24 mouse cellular contexts compared by ENCODE assay signal in genomic region chr2:65870919-65871582, GRCm38 (mm10). TPM values are rescaled to one million over a fixed set of nuclear protein-coding genes. Genes with fewer than 3 reads are reported as not detected.
DNase-seq lines count a peak whose midpoint lies in the region; ATAC-seq and TF ChIP-seq lines count a peak whose summit lies in the region.
"Had no signal": no experiment of that assay in that cellular context is flagged by ENCODE, and none has a peak within 500 bp of the region (broad histone marks: within the 10 kb centered on the region; RNA-seq: fewer than 3 reads in every experiment).

No protein-coding gene starts in this region.

- H3K4me2 ChIP-seq in lung, embryonic 14.5 days = no peak overlapping the region
- H3K4me2 ChIP-seq: hindbrain, embryonic 13.5 days; liver, embryonic 11.5 days; neural tube, embryonic 13.5 days had no signal

- WGBS in lung, embryonic 14.5 days = 49% methylated on average over 12 of the region's 12 CpGs
- WGBS in heart, embryonic 10.5 days = 71% methylated on average over 12 of the region's 12 CpGs

- TF ChIP-seq CTCF in lung, embryonic 14.5 days (IDR thresholded peaks at IDR 0.05; ENCODE audit: low read depth) = no peak
- no peak for TF ChIP-seq CTCF in E14TG2a.4 (conservative IDR thresholded peaks at IDR 0.05; ENCODE audit: low read length)
- no peak for TF ChIP-seq CTCF in left cerebral cortex, adult 2 months (IDR thresholded peaks at IDR 0.05)

- peak; percentile 55 for DNase-seq in lung, embryonic 14.5 days
- DNase-seq in lung, postnatal 14 days = no peak
- peak; percentile 18 for DNase-seq in ZHBTc4 (ENCODE audit: low read depth, low spot score)
- DNase-seq in testis, postnatal 10 days (ENCODE audit: low spot score) = peak; percentile 65
- DNase-seq in left cerebral cortex, adult 2 months (ENCODE audit: extremely low spot score in 1 of 2, low spot score in 2 of 2) = no peak
- DNase-seq in heart, embryonic 10.5 days (ENCODE audit: low spot score) = no peak
- DNase-seq: adrenal gland, adult 2 months; cerebellum, adult 11 months; gastrocnemius, postnatal 25 days; heart, postnatal 10 days; kidney, adult 18-20 months; kidney, postnatal 10 days; lung, adult 2 months; right cerebral cortex, postnatal 14 days; thymus, postnatal 4 days had no signal

- H3K9ac ChIP-seq in lung, embryonic 14.5 days = no peak overlapping the region
- H3K9ac ChIP-seq: hindbrain, embryonic 13.5 days; neural tube, embryonic 13.5 days had no signal

- H3K36me3 ChIP-seq in lung, embryonic 14.5 days (ENCODE audit: insufficient read depth) = no peaks in the 10 kb centered on the region
- no peaks in the 10 kb centered on the region for H3K36me3 ChIP-seq in E14TG2a.4 (ENCODE audit: insufficient read depth, low read length)
- H3K36me3 ChIP-seq in heart, embryonic 10.5 days = no peaks in the 10 kb centered on the region

- H3K4me3 ChIP-seq in lung, embryonic 14.5 days (ENCODE audit: low read depth, low read length) = no peak overlapping the region
- H3K4me3 ChIP-seq in E14TG2a.4 (replicated peaks; ENCODE audit: low read length) = peak overlapping the region; percentile 45; the same call in 1 of the 2 replicates
- H3K4me3 ChIP-seq in left cerebral cortex, adult 2 months = no peak overlapping the region
- no peak overlapping the region for H3K4me3 ChIP-seq in heart, embryonic 10.5 days
- H3K4me3 ChIP-seq: erythroblast, embryonic 14.5 days; hindbrain, embryonic 13.5 days; layer of hippocampus, adult 2 months; limb, embryonic 10.5 days; neural tube, embryonic 13.5 days had no signal

- intact Hi-C loops in left cerebral cortex, adult 2 months (cut with DNase I) = no loop called here

- no peaks in the 10 kb centered on the region for H3K9me3 ChIP-seq in lung, embryonic 14.5 days (ENCODE audit: low read depth, low read length)
- H3K9me3 ChIP-seq in E14TG2a.4 (ENCODE audit: low read length) = no peaks in the 10 kb centered on the region
- no peaks in the 10 kb centered on the region for H3K9me3 ChIP-seq in heart, embryonic 10.5 days
- H3K9me3 ChIP-seq: hindbrain, embryonic 13.5 days; limb, embryonic 10.5 days; neural tube, embryonic 13.5 days had no signal

- ATAC-seq in lung, embryonic 14.5 days (ENCODE audit: insufficient read depth) = peak; percentile 24; the same call in 1 of the 2 replicates
- ATAC-seq: Patski had no signal

- no peak overlapping the region for H3K27ac ChIP-seq in lung, embryonic 14.5 days (ENCODE audit: low read depth)
- no peak overlapping the region for H3K27ac ChIP-seq in left cerebral cortex, adult 2 months
- H3K27ac ChIP-seq in heart, embryonic 10.5 days = no peak overlapping the region
- H3K27ac ChIP-seq: hindbrain, embryonic 13.5 days; layer of hippocampus, adult 2 months; limb, embryonic 10.5 days; macrophage; neural tube, embryonic 13.5 days had no signal

- no peaks in the 10 kb centered on the region for H3K27me3 ChIP-seq in lung, embryonic 14.5 days (ENCODE audit: insufficient read depth, low read length)
- H3K27me3 ChIP-seq in E14TG2a.4 (ENCODE audit: insufficient read depth, low read length) = no peaks in the 10 kb centered on the region
- H3K27me3 ChIP-seq in heart, embryonic 10.5 days (ENCODE audit: insufficient read depth, poor library complexity, severe bottlenecking) = no peaks in the 10 kb centered on the region
- H3K27me3 ChIP-seq: hindbrain, embryonic 13.5 days; neural tube, embryonic 13.5 days had no signal

- H3K4me1 ChIP-seq in lung, embryonic 14.5 days (ENCODE audit: insufficient read depth) = no peaks in the 10 kb centered on the region
- H3K4me1 ChIP-seq in E14TG2a.4 (replicated peaks; ENCODE audit: low read depth, low read length) = peaks cover 15% of the 10 kb centered on the region; the same call in 1 of the 2 replicates
- no peaks in the 10 kb centered on the region for H3K4me1 ChIP-seq in heart, embryonic 10.5 days
- H3K4me1 ChIP-seq: hindbrain, embryonic 13.5 days; limb, embryonic 10.5 days; neural tube, embryonic 13.5 days had no signal

RNA-seq across cellular contexts. Expression of gene Csrnp3, which starts 25.5 kb away (rescaled TPM):
- polyA plus RNA-seq in lung, embryonic 14.5 days (2014; fragmentation: Nextera tagmentation; extraction: Ambion mirVana) = 0.38 and 0.53 TPM in 2 replicates
- 10 to 100 TPM; 87.5 to 89.2 TPM for total RNA-seq in left cerebral cortex, adult 2 months (2021)
- polyA plus RNA-seq in heart, embryonic 10.5 days (2016; fragmentation: Nextera tagmentation; extraction: Ambion mirVana) = 1.3 and 2.2 TPM in 2 replicates
- polyA plus RNA-seq: erythroblast, embryonic 14.5 days; macrophage; Patski had no signal

Comparison
In these comparisons a context has a peak if more than half of its experiments do, and no peak if none do; other contexts are left out.
1. DNase-seq: peak in lung, embryonic 14.5 days (single experiment), ZHBTc4 (single experiment) and testis, postnatal 10 days (single experiment); none in lung, postnatal 14 days (single experiment), left cerebral cortex, adult 2 months (0 of 2) and heart, embryonic 10.5 days (single experiment).